Mouse (Mus musculus) kidney, embryonic 16.5 days (tissue): Measurements from ENCODE around the gene 1700102P08Rik. TPM values are rescaled to one million over a fixed set of nuclear protein-coding genes. Genes with fewer than 3 reads are reported as not detected.

Source experiments
- ATAC-seq: fragments of 200-750 bp; cut with Nextera tagmentation; 2 replicates; pipeline ENCODE4 v1.8.0; 2017; ENCODE audit warnings: moderate TSS enrichment; ENCODE audit not compliant: low FRiP score, low TSS enrichment
- H3K27ac ChIP-seq: fragments of 300-500 bp; sonication (generic); 2 replicates; pipeline ENCODE4 v1.5.1; 2014; ENCODE audit warnings: low read length
- H3K27me3 ChIP-seq: fragments of 300-500 bp; sonication (generic); 2 replicates; pipeline ENCODE4 v1.6.1; 2014; ENCODE audit warnings: low read length, control low read depth, mixed read lengths; ENCODE audit not compliant: insufficient read depth
- H3K36me3 ChIP-seq: fragments of 300-500 bp; sonication (generic); 2 replicates; pipeline ENCODE4 v1.6.1; 2014; ENCODE audit warnings: low read length, control low read depth, mixed read lengths; ENCODE audit not compliant: insufficient read depth
- H3K4me1 ChIP-seq: fragments of 300-500 bp; sonication (generic); 2 replicates; pipeline ENCODE4 v1.6.1; 2014; ENCODE audit warnings: low read length, control low read depth, mixed read lengths; ENCODE audit not compliant: insufficient read depth
- H3K4me2 ChIP-seq: fragments of 300-500 bp; sonication (generic); replicated peaks from 2 replicates; pipeline ENCODE4 v1.6.1; 2014; ENCODE audit warnings: low read depth, low read length
- H3K4me3 ChIP-seq: fragments of 300-500 bp; sonication (generic); 2 replicates; pipeline ENCODE4 v1.5.1; 2014; ENCODE audit warnings: mild to moderate bottlenecking, low read length
- H3K9ac ChIP-seq: fragments of 300-500 bp; sonication (generic); replicated peaks from 2 replicates; pipeline ENCODE4 v1.6.1; 2014; ENCODE audit warnings: low read length
- H3K9me3 ChIP-seq: fragments of 300-500 bp; sonication (generic); 2 replicates; pipeline ENCODE4 v1.6.1; 2016; ENCODE audit warnings: low read length, control low read depth
- WGBS: fragments of 180-500 bp; shearing (Covaris S2); extraction: QIAGEN DNeasy Blood & Tissue Kit; methylation state at CpG from one replicate; pipeline ENCODE4 v1.1.7; 2014; 5-methylcytosine and 5-hydroxymethylcytosine counted together
- polyA plus RNA-seq: library from polyadenylated mRNA; unstranded; fragments of >200 nt; fragmentation: Nextera tagmentation; extraction: Ambion mirVana; gene quantifications from 2 replicates; pipeline ENCODE4 v1.2.1, GENCODE M21; 2015

The 1700102P08Rik gene
- polyA plus RNA-seq, 1 experiment from 2014 or later, result 0.62 TPM

DNA sequence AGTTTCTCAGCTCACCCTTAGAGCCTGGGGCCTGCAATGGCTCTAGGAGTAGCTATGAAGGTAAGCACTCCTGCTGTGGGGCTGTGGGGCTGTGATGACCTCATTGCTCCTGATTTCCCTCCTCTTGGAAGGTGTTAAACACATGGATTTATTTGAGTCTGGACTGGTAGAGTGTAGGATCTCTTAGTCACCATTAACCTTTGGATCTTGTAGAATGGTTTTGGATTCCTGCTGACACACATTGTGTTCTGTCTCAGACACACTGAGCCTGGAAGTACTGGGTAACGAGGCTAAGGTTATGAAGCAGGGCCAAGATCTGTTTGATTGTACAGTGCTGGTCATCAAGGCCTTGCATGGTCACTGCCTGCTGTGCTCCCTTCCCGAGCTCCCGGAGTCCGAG, 13.3 kb upstream of the 1700102P08Rik start:
- Histone ChIP-seq H3K9me3 (no peaks in the 10 kb centered on the region), H3K36me3 (peaks cover 74% of the 10 kb centered on the region), H3K4me2 (no peak overlapping the region), H3K27me3 (no peaks in the 10 kb centered on the region), H3K9ac (no peak overlapping the region), H3K4me3 (no peak overlapping the region), H3K27ac (no peak overlapping the region), H3K4me1 (no peaks in the 10 kb centered on the region)
- ATAC-seq, result no peak
- 91% methylated on average over 4 of the region's 4 CpGs for WGBS

- no peak overlapping the region for H3K9ac ChIP-seq
- H3K9me3 ChIP-seq, result no peaks in the 10 kb centered on the region
- no peaks in the 10 kb centered on the region for H3K27me3 ChIP-seq
- no peak overlapping the region for H3K4me3 ChIP-seq
- no peak overlapping the region for H3K27ac ChIP-seq
- H3K36me3 ChIP-seq, result peaks cover 77% of the 10 kb centered on the region
- H3K4me2 ChIP-seq, result no peak overlapping the region
- H3K4me1 ChIP-seq, result no peaks in the 10 kb centered on the region
- WGBS, result 91% methylated on average over 9 of the region's 9 CpGs
- no peak for ATAC-seq
These were observed 11.2 kb upstream of the 1700102P08Rik start for GRCm38 (mm10) chr9:108381382-108381781.

GRCm38 (mm10) chr9:108385006-108385405, 7.6 kb upstream of the 1700102P08Rik start:
- ATAC-seq, result no peak
- 73% methylated on average over 7 of the region's 7 CpGs for WGBS

GRCm38 (mm10) chr9:108386816-108387215, 5.8 kb upstream of the 1700102P08Rik start:
- WGBS, result 76% methylated on average over 4 of the region's 4 CpGs
- Histone ChIP-seq H3K4me1 (no peaks in the 10 kb centered on the region), H3K27me3 (no peaks in the 10 kb centered on the region), H3K9ac (no peak overlapping the region), H3K27ac (no peak overlapping the region), H3K4me2 (no peak overlapping the region), H3K4me3 (no peak overlapping the region), H3K36me3 (peaks cover 80% of the 10 kb centered on the region), H3K9me3 (no peaks in the 10 kb centered on the region)
- ATAC-seq, result no peak

More at GRCm38 (mm10) chr9:108385006-108385405, 7.6 kb upstream of the 1700102P08Rik start:
- H3K4me1 ChIP-seq, result no peaks in the 10 kb centered on the region
- no peaks in the 10 kb centered on the region for H3K9me3 ChIP-seq
- H3K4me2 ChIP-seq, result no peak overlapping the region
- H3K27ac ChIP-seq, result no peak overlapping the region
- H3K27me3 ChIP-seq, result no peaks in the 10 kb centered on the region
- peaks cover 84% of the 10 kb centered on the region for H3K36me3 ChIP-seq
- no peak overlapping the region for H3K9ac ChIP-seq
- no peak overlapping the region for H3K4me3 ChIP-seq

GRCm38 (mm10) chr9:108388601-108389000, 4.0 kb upstream of the 1700102P08Rik start:
- Histone ChIP-seq H3K9ac (no peak overlapping the region), H3K27ac (no peak overlapping the region), H3K27me3 (no peaks in the 10 kb centered on the region), H3K9me3 (no peaks in the 10 kb centered on the region), H3K4me3 (no peak overlapping the region), H3K4me1 (no peaks in the 10 kb centered on the region), H3K36me3 (peaks cover 80% of the 10 kb centered on the region), H3K4me2 (no peak overlapping the region)
- WGBS, result 90% methylated on average over 10 of the region's 10 CpGs
- no peak for ATAC-seq

GRCm38 (mm10) chr9:108389220-108389619, 3.4 kb upstream of the 1700102P08Rik start:
- Histone ChIP-seq H3K4me2 (no peak overlapping the region), H3K9ac (no peak overlapping the region), H3K36me3 (peaks cover 80% of the 10 kb centered on the region), H3K27me3 (no peaks in the 10 kb centered on the region), H3K4me1 (no peaks in the 10 kb centered on the region), H3K4me3 (no peak overlapping the region), H3K27ac (no peak overlapping the region), H3K9me3 (no peaks in the 10 kb centered on the region)
- ATAC-seq, result no peak
- WGBS, result 74% methylated on average over 6 of the region's 6 CpGs

DNA sequence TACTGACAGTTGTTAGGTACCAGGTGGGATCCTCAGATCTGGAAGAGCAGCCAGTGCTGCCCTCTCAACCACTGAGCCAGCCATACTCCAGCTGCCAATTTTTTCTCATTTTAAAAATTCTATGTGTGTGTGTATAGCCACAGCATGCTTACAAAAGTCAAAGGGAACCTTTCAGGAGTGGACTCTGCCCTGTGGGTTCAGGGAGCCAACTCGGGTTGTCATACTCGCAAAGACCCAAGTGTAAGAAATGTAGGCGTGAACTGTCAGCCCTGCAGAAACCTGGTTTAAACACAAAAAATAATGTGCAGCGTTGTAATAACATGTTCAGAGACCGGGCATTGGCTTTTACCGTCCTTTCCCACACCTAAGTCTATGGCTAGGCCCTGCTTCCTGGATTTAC, 1.6 kb downstream of the 1700102P08Rik start:
- no peaks in the 10 kb centered on the region for H3K4me1 ChIP-seq
- no peak overlapping the region for H3K4me3 ChIP-seq
- 92% methylated on average over 6 of the region's 6 CpGs for WGBS
- no peaks in the 10 kb centered on the region for H3K9me3 ChIP-seq
- H3K27me3 ChIP-seq, result no peaks in the 10 kb centered on the region
- H3K4me2 ChIP-seq, result no peak overlapping the region
- no peak for ATAC-seq
- no peak overlapping the region for H3K9ac ChIP-seq
- H3K36me3 ChIP-seq, result peaks cover 41% of the 10 kb centered on the region
- H3K27ac ChIP-seq, result no peak overlapping the region

DNA sequence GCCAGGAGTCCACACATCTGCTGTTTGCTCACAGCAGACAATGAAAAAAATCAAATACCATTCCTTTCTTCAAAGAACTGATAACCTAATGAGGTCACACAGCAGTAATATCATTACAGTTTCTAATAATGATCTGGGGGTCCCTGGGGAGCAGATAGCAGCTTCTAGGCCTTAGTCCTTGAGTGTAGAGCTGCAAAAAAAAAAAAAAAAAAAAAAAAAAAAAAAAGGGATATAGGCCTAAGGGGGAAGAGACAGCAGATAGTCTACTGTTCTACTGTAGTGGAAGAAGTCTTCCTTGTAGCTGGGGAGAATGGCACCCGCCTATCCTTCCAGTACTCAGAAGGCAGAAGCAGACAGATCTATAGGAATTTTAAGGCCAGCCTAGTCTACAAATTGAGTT, 2.8 kb downstream of the 1700102P08Rik start:
- 100% methylated on average over 1 of the region's 1 CpGs for WGBS
- Histone ChIP-seq H3K36me3 (peaks cover 35% of the 10 kb centered on the region), H3K27ac (no peak overlapping the region), H3K27me3 (no peaks in the 10 kb centered on the region), H3K4me1 (no peaks in the 10 kb centered on the region), H3K4me3 (no peak overlapping the region), H3K4me2 (no peak overlapping the region), H3K9ac (no peak overlapping the region), H3K9me3 (no peaks in the 10 kb centered on the region)
- ATAC-seq, result no peak

DNA sequence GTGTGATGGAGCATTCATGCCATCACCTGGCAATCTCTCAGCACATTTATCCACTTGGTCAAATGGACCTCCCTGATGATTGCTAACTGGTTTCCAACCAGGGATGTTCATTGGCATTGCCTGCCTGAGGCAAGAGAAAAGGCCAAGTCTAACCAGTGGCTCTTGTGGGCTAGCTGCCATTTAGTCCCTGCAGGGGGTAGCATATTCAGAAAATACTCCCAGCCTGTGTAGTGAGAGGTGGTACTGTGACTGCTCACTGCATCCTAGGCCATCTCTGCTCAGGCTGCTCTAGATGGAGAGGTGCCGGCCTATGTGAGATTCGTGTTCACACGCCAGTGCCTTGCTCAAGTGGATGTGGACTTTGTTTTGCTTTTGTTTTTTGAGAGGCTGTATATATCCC, 5.7 kb downstream of the 1700102P08Rik start:
- ATAC-seq, result no peak
- Histone ChIP-seq H3K4me2 (no peak overlapping the region), H3K36me3 (peaks cover 11% of the 10 kb centered on the region), H3K27me3 (no peaks in the 10 kb centered on the region), H3K4me3 (no peak overlapping the region), H3K4me1 (no peaks in the 10 kb centered on the region), H3K9ac (no peak overlapping the region), H3K27ac (no peak overlapping the region), H3K9me3 (no peaks in the 10 kb centered on the region)
- 91% methylated on average over 3 of the region's 3 CpGs for WGBS

GRCm38 (mm10) chr9:108401186-108401960, 8.8 kb downstream of the 1700102P08Rik start:
- Histone ChIP-seq H3K9ac (no peak overlapping the region), H3K9me3 (no peaks in the 10 kb centered on the region), H3K4me1 (no peaks in the 10 kb centered on the region; the same call in 1 of the 2 replicates), H3K27ac (no peak overlapping the region), H3K36me3 (no peaks in the 10 kb centered on the region), H3K4me2 (no peak overlapping the region), H3K4me3 (no peak overlapping the region), H3K27me3 (no peaks in the 10 kb centered on the region)
- 62% methylated on average over 7 of the region's 7 CpGs for WGBS
- ATAC-seq, result no peak
